Mouse (Mus musculus) myocyte (in vitro differentiated cells): ENCODE measurements at regions not wholly inside any gene's neighbourhood (a gene's known extent, or its start where the extent isn't known, plus 50 kb on each side); places are given as distances from the start of the nearest gene placed in this dataset.

Experiments
- H3K27me3 ChIP-seq: one replicate; pipeline ENCODE4 v1.6.1; 2011; ENCODE audit not compliant: control insufficient read depth, insufficient read depth, insufficient read length
- H3K36me3 ChIP-seq: one replicate; pipeline ENCODE4 v1.6.1; 2011; ENCODE audit not compliant: control insufficient read depth, insufficient read depth
- H3K4me2 ChIP-seq: one replicate; pipeline ENCODE4 v1.6.1; 2011; ENCODE audit warnings: low read depth, control low read depth
- H3K4me3 ChIP-seq: one replicate; pipeline ENCODE4 v1.5.1; 2011; ENCODE audit warnings: mild to moderate bottlenecking, control low read depth, moderate library complexity
- H3K79me2 ChIP-seq: one replicate; pipeline ENCODE4 v1.6.1; 2011; ENCODE audit not compliant: control insufficient read depth, insufficient read depth
- H3ac ChIP-seq: one replicate; pipeline ENCODE4 v1.6.1; 2011; ENCODE audit not compliant: control insufficient read depth, insufficient read length
- CEBPB ChIP-seq: IDR thresholded peaks from 2 replicates; pipeline ENCODE4 v1.6.1; 2011; ENCODE audit warnings: mild to moderate bottlenecking, moderate library complexity; ENCODE audit not compliant: poor library complexity, insufficient read depth, severe bottlenecking
- E2F4 ChIP-seq: IDR thresholded peaks from one replicate; pipeline ENCODE4 v1.6.1; 2011; ENCODE audit warnings: mild to moderate bottlenecking, control low read depth, moderate library complexity; ENCODE audit not compliant: insufficient read depth
- MAX ChIP-seq: IDR thresholded peaks from one replicate; pipeline ENCODE4 v1.6.1; 2011; ENCODE audit warnings: low read depth, mild to moderate bottlenecking, control low read depth
- MYOD1 ChIP-seq, 3 experiments: IDR thresholded peaks; one replicate each; pipeline ENCODE4 v1.6.1; 2011; ENCODE audit warnings: control low read depth in 2 of 3, low read depth in 2 of 3, mild to moderate bottlenecking in 2 of 3, moderate library complexity in 1 of 3; ENCODE audit not compliant: insufficient read length in 2 of 3, control insufficient read depth in 1 of 3
- MYOG ChIP-seq, 3 experiments: IDR thresholded peaks; one replicate each; pipeline ENCODE4 v1.6.1; 2011; ENCODE audit warnings: control low read depth in 2 of 3, low read depth in 2 of 3, mild to moderate bottlenecking in 2 of 3; ENCODE audit not compliant: insufficient read length in 2 of 3, control insufficient read depth in 1 of 3, insufficient read depth in 1 of 3
- POLR2A ChIP-seq: IDR thresholded peaks from one replicate; pipeline ENCODE4 v1.6.1; 2011; ENCODE audit warnings: low read depth, mild to moderate bottlenecking, control low read depth, moderate library complexity; ENCODE audit not compliant: insufficient read length
- POLR2AphosphoS2 ChIP-seq: IDR thresholded peaks from one replicate; pipeline ENCODE4 v1.6.1; 2011; ENCODE audit warnings: low read depth, control low read depth; ENCODE audit not compliant: insufficient read length
- REST ChIP-seq: IDR thresholded peaks from one replicate; pipeline ENCODE4 v1.6.1; 2011; ENCODE audit warnings: mild to moderate bottlenecking, control low read depth, moderate library complexity; ENCODE audit not compliant: insufficient read depth, insufficient read length
- SRF ChIP-seq: IDR thresholded peaks from one replicate; pipeline ENCODE4 v1.6.1; 2011; ENCODE audit warnings: low read depth; ENCODE audit not compliant: control insufficient read depth, insufficient read length
- TCF12 ChIP-seq: IDR thresholded peaks from one replicate; pipeline ENCODE4 v1.6.1; 2011; ENCODE audit warnings: mild to moderate bottlenecking, control low read depth; ENCODE audit not compliant: poor library complexity, insufficient read depth, severe bottlenecking
- TCF3 ChIP-seq: IDR thresholded peaks from one replicate; pipeline ENCODE4 v1.6.1; 2011; ENCODE audit warnings: low read depth, control low read depth; ENCODE audit not compliant: insufficient read length
- USF1 ChIP-seq: IDR thresholded peaks from one replicate; pipeline ENCODE4 v1.6.1; 2011; ENCODE audit warnings: low read depth, mild to moderate bottlenecking, control low read depth, moderate library complexity

GRCm38 (mm10) chr2:30716580-30717565 is 86.6 kb downstream of the 1700001O22Rik start:
- Histone ChIP-seq H3K4me3 (peak overlapping the region; percentile 46), H3K4me2 (peak overlapping the region; percentile 99), H3K79me2 (peaks cover 6% of the 10 kb centered on the region), H3ac (peak overlapping the region; percentile 28), H3K36me3 (no peaks in the 10 kb centered on the region), H3K27me3 (no peaks in the 10 kb centered on the region)
- TF ChIP-seq CEBPB (no peak), MYOG (IDR thresholded peaks at IDR 0.05; ENCODE audit: control insufficient read depth in 1 of 3, insufficient read depth in 1 of 3, insufficient read length in 2 of 3, low read depth in 2 of 3) (peak in 2 of 3 experiments; percentile 43 to 86), MYOD1 (IDR thresholded peaks at IDR 0.05; ENCODE audit: control insufficient read depth in 1 of 3, insufficient read length in 2 of 3, low read depth in 2 of 3) (peak in 2 of 3 experiments; percentile 50 to 87), TCF12 (peak; percentile 24), USF1 (peak; percentile 72)

GRCm38 (mm10) chr2:30715720-30716310 is 87.6 kb downstream of the 1700001O22Rik start:
- no peak for TF ChIP-seq MAX
- TF ChIP-seq SRF: no peak
- TF ChIP-seq MYOG (IDR thresholded peaks at IDR 0.05; ENCODE audit: control insufficient read depth in 1 of 3, insufficient read depth in 1 of 3, insufficient read length in 2 of 3, low read depth in 2 of 3): no peak
- Histone ChIP-seq H3K4me3 (peak overlapping the region; percentile 46), H3K36me3 (no peaks in the 10 kb centered on the region), H3K4me2 (peak overlapping the region; percentile 99), H3K27me3 (no peaks in the 10 kb centered on the region), H3K79me2 (peaks cover 6% of the 10 kb centered on the region), H3ac (no peak overlapping the region)

GRCm38 (mm10) chr2:30713535-30713934 is 89.9 kb downstream of the 1700001O22Rik start:
- Histone ChIP-seq H3K4me3 (no peak overlapping the region), H3K27me3 (no peaks in the 10 kb centered on the region), H3K36me3 (no peaks in the 10 kb centered on the region), H3K79me2 (no peaks in the 10 kb centered on the region), H3ac (no peak overlapping the region), H3K4me2 (peak overlapping the region; percentile 81)
- TF ChIP-seq MYOD1 (IDR thresholded peaks at IDR 0.05; ENCODE audit: control insufficient read depth in 1 of 3, insufficient read length in 2 of 3, low read depth in 2 of 3) (peak in 1 of 3 experiments; percentile 19), SRF (no peak), POLR2AphosphoS2 (no peak)

GRCm38 (mm10) chr2:30712841-30713401 is 90.5 kb downstream of the 1700001O22Rik start:
- no peaks in the 10 kb centered on the region for H3K79me2 ChIP-seq
- no peaks in the 10 kb centered on the region for H3K36me3 ChIP-seq
- no peak for TF ChIP-seq REST
- peak; percentile 44 for TF ChIP-seq CEBPB
- peak overlapping the region; percentile 81 for H3K4me2 ChIP-seq
- no peak overlapping the region for H3K4me3 ChIP-seq
- H3K27me3 ChIP-seq: no peaks in the 10 kb centered on the region
- no peak overlapping the region for H3ac ChIP-seq

- TF ChIP-seq USF1 (no peak), POLR2A (no peak), SRF (no peak), E2F4 (peak; percentile 50), MYOD1 (IDR thresholded peaks at IDR 0.05; ENCODE audit: control insufficient read depth in 1 of 3, insufficient read length in 2 of 3, low read depth in 2 of 3) (peak in 1 of 3 experiments; percentile 71), MYOG (IDR thresholded peaks at IDR 0.05; ENCODE audit: control insufficient read depth in 1 of 3, insufficient read depth in 1 of 3, insufficient read length in 2 of 3, low read depth in 2 of 3) (peak in 1 of 3 experiments; percentile 60), CEBPB (peak; percentile 2; the same call in 1 of the 2 replicates), REST (no peak), MAX (no peak), TCF3 (no peak), TCF12 (peak; percentile 47)
- peak overlapping the region; percentile 81 for H3K4me2 ChIP-seq
- peak overlapping the region; percentile 9 for H3ac ChIP-seq
- no peaks in the 10 kb centered on the region for H3K27me3 ChIP-seq
- H3K79me2 ChIP-seq: no peaks in the 10 kb centered on the region
- no peak overlapping the region for H3K4me3 ChIP-seq
- H3K36me3 ChIP-seq: no peaks in the 10 kb centered on the region
These were observed 91.5 kb downstream of the 1700001O22Rik start for GRCm38 (mm10) chr2:30711853-30712498.
